Mouse (Mus musculus): Measurements from ENCODE around the gene Vmn1r210.

GRCm38 (mm10) chr13:22879257-22879656 is 48.1 kb upstream of the Vmn1r210 start:
- TF ChIP-seq CTCF (IDR thresholded peaks at IDR 0.05; ENCODE audit: control insufficient read depth, insufficient read depth, low read length): no peak
- no peak for TF ChIP-seq POLR2A (IDR thresholded peaks at IDR 0.05; ENCODE audit: borderline replicate concordance, control insufficient read depth, low read depth, low read length)

All from bone marrow, adult 2 months (tissue).